Mouse (Mus musculus) cerebellum, adult 2 months (tissue): Measurements from ENCODE around the gene Gdpd5.

ENCODE experiments used
- CTCF ChIP-seq: fragments of 200-500 bp; IDR thresholded peaks from 2 replicates; pipeline ENCODE4 v1.5.1; 2011; ENCODE audit warnings: low read depth, mild to moderate bottlenecking, control low read depth, low read length, moderate library complexity, borderline replicate concordance; ENCODE audit not compliant: insufficient read depth
- POLR2A ChIP-seq: fragments of 200-500 bp; IDR thresholded peaks from 2 replicates; pipeline ENCODE4 v1.6.1; 2011; ENCODE audit warnings: low read length, control low read depth, borderline replicate concordance; ENCODE audit not compliant: insufficient read depth

DNA sequence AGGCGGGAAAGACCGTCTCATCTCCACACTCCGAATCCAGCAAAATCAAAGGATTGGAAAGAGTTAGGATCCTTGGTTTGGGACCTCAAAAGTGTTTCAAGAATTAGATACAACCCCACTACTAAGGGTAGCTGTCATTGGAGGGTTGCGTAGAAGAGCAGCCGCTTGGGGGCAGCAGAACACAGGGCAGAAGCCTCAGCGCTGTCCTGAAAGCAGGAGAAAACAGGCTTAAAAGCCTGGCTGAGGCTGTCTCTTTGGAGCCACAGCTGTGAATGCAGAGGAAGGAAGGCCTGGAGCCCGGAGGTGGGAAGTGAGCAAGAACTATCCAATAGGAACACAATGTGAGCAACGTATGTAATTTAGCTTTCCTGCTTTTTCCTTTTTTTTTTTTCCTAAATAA is 119.0 kb downstream of the Gdpd5 start:
- peak; percentile 96 for TF ChIP-seq CTCF
- TF ChIP-seq POLR2A, result no peak
